Mouse (Mus musculus) stomach, embryonic 14.5 days (tissue): ENCODE measurements around the gene Pola2. TPM values are rescaled to one million over a fixed set of nuclear protein-coding genes. Genes with fewer than 3 reads are reported as not detected.

ENCODE experiments used
- ATAC-seq: fragments of 200-750 bp; cut with Nextera tagmentation; 2 replicates; pipeline ENCODE4 v1.8.0; 2017; ENCODE audit warnings: low read depth, moderate TSS enrichment; ENCODE audit not compliant: insufficient number of reproducible peaks, insufficient read depth, low FRiP score
- H3K27ac ChIP-seq: fragments of 300-500 bp; sonication (generic); 2 replicates; pipeline ENCODE4 v1.5.1; 2014; ENCODE audit warnings: mild to moderate bottlenecking, low read length, moderate library complexity, mixed read lengths
- H3K27me3 ChIP-seq: fragments of 300-500 bp; sonication (generic); 2 replicates; pipeline ENCODE4 v1.6.1; 2014; ENCODE audit warnings: low read length, control low read depth, mixed read lengths; ENCODE audit not compliant: control insufficient read depth, insufficient read depth
- H3K36me3 ChIP-seq: fragments of 300-500 bp; sonication (generic); 2 replicates; pipeline ENCODE4 v1.6.1; 2014; ENCODE audit warnings: mild to moderate bottlenecking, control low read depth, low read length, moderate library complexity, mixed read lengths; ENCODE audit not compliant: control insufficient read depth, insufficient read depth
- H3K4me1 ChIP-seq: fragments of 300-500 bp; sonication (generic); 2 replicates; pipeline ENCODE4 v1.6.1; 2014; ENCODE audit warnings: low read length, control low read depth, mixed read lengths; ENCODE audit not compliant: control insufficient read depth, insufficient read depth
- H3K4me2 ChIP-seq: fragments of 300-500 bp; sonication (generic); replicated peaks from 2 replicates; pipeline ENCODE4 v1.6.1; 2014; ENCODE audit warnings: low read depth, low read length, control low read depth
- H3K4me3 ChIP-seq: fragments of 300-500 bp; sonication (generic); 2 replicates; pipeline ENCODE4 v1.5.1; 2014; ENCODE audit warnings: low read depth, low read length, control low read depth
- H3K9ac ChIP-seq: fragments of 300-500 bp; sonication (generic); replicated peaks from 2 replicates; pipeline ENCODE4 v1.6.1; 2014; ENCODE audit warnings: low read depth, mild to moderate bottlenecking, control low read depth, low read length, moderate library complexity, mixed read lengths
- H3K9me3 ChIP-seq: fragments of 300-500 bp; sonication (generic); 2 replicates; pipeline ENCODE4 v1.6.1; 2016; ENCODE audit warnings: low read depth, low read length, control low read depth; ENCODE audit not compliant: control insufficient read depth
- WGBS: fragments of 180-500 bp; shearing (Covaris S2); extraction: QIAGEN DNeasy Blood & Tissue Kit; methylation state at CpG from one replicate; pipeline ENCODE4 v1.1.7; 2014; 5-methylcytosine and 5-hydroxymethylcytosine counted together
- polyA plus RNA-seq: library from polyadenylated mRNA; unstranded; fragments of >200 nt; fragmentation: Nextera tagmentation; extraction: Ambion mirVana; gene quantifications from 2 replicates; pipeline ENCODE4 v1.2.1, GENCODE M21; 2014

The Pola2 gene
- polyA plus RNA-seq, 1 experiment from 2014 or later = 73.2 TPM

- H3K9ac ChIP-seq = no peak overlapping the region
- H3K36me3 ChIP-seq = peaks cover 49% of the 10 kb centered on the region
- H3K27ac ChIP-seq = no peak overlapping the region
- H3K4me1 ChIP-seq = peaks cover 16% of the 10 kb centered on the region
- no peak for ATAC-seq
- H3K4me3 ChIP-seq = no peak overlapping the region
- no peak overlapping the region for H3K4me2 ChIP-seq
- 81% methylated on average over 3 of the region's 3 CpGs for WGBS
- no peaks in the 10 kb centered on the region for H3K27me3 ChIP-seq
- no peaks in the 10 kb centered on the region for H3K9me3 ChIP-seq
Observed at GRCm38 (mm10) chr19:5907275-5907674, 56.7 kb downstream of the Pola2 start.

- H3K4me3 ChIP-seq = peak within 1 kb of the TSS; percentile 58
- H3K4me1 ChIP-seq = peaks cover 4% of the 10 kb centered on the region; the same call in 1 of the 2 replicates
- no peaks in the 10 kb centered on the region for H3K27me3 ChIP-seq
- H3K9ac ChIP-seq = peak within 1 kb of the TSS; percentile 68
- H3K4me2 ChIP-seq = peak within 1 kb of the TSS; percentile 91
- H3K9me3 ChIP-seq = no peaks in the 10 kb centered on the region
- 3% methylated on average over 36 of the region's 36 CpGs for WGBS
- 0 out of 2 replicates have a peak within 1 kb of the TSS, but pooled peaks have one; percentile 48 for H3K27ac ChIP-seq
- ATAC-seq = peak; percentile 95
- peaks cover 22% of the 10 kb centered on the region for H3K36me3 ChIP-seq
Observed at GRCm38 (mm10) chr19:5894002-5894678, 69.9 kb downstream of the Pola2 start, which contains the start of gene Tigd3. TSS of gene Tigd3 (minus strand) at chr19:5894149.

- H3K4me3 ChIP-seq = peak overlapping the region; percentile 58
- ATAC-seq = no peak; the same call in none of the 2 replicates
- H3K4me2 ChIP-seq = peak overlapping the region; percentile 91
- no peaks in the 10 kb centered on the region for H3K27me3 ChIP-seq
- peak overlapping the region; percentile 68 for H3K9ac ChIP-seq
- peaks cover 19% of the 10 kb centered on the region for H3K36me3 ChIP-seq
- peaks cover 4% of the 10 kb centered on the region; the same call in 1 of the 2 replicates for H3K4me1 ChIP-seq
- H3K27ac ChIP-seq = 0 out of 2 replicates have a peak overlapping the region, but pooled peaks have one; percentile 48
- H3K9me3 ChIP-seq = no peaks in the 10 kb centered on the region
- WGBS = 8% methylated on average over 31 of the region's 31 CpGs
Observed at GRCm38 (mm10) chr19:5893282-5894001, 70.6 kb downstream of the Pola2 start.

GRCm38 (mm10) chr19:5892735-5893134 lies 71.3 kb downstream of the Pola2 start:
- Histone ChIP-seq H3K4me3 (peak overlapping the region; percentile 58; the same call in 1 of the 2 replicates), H3K27ac (no peak overlapping the region), H3K9me3 (no peaks in the 10 kb centered on the region), H3K36me3 (peaks cover 15% of the 10 kb centered on the region), H3K27me3 (no peaks in the 10 kb centered on the region), H3K9ac (no peak overlapping the region), H3K4me2 (peak overlapping the region; percentile 91), H3K4me1 (peaks cover 4% of the 10 kb centered on the region; the same call in 1 of the 2 replicates)
- 92% methylated on average over 13 of the region's 13 CpGs for WGBS
- ATAC-seq = no peak

- H3K9me3 ChIP-seq = no peaks in the 10 kb centered on the region
- no peaks in the 10 kb centered on the region for H3K27me3 ChIP-seq
- ATAC-seq = no peak
- H3K4me3 ChIP-seq = no peak overlapping the region
- H3K4me2 ChIP-seq = no peak overlapping the region
- WGBS = 91% methylated on average over 7 of the region's 7 CpGs
- H3K4me1 ChIP-seq = peaks cover 4% of the 10 kb centered on the region; the same call in 1 of the 2 replicates
- peaks cover 15% of the 10 kb centered on the region for H3K36me3 ChIP-seq
- H3K9ac ChIP-seq = no peak overlapping the region
- no peak overlapping the region for H3K27ac ChIP-seq
Observed at GRCm38 (mm10) chr19:5892262-5892661, 71.7 kb downstream of the Pola2 start.

GRCm38 (mm10) chr19:5891521-5892258 lies 72.3 kb downstream of the Pola2 start:
- no peak overlapping the region for H3K27ac ChIP-seq
- peaks cover 12% of the 10 kb centered on the region for H3K36me3 ChIP-seq
- H3K4me3 ChIP-seq = no peak overlapping the region
- peaks cover 4% of the 10 kb centered on the region; the same call in 1 of the 2 replicates for H3K4me1 ChIP-seq
- no peaks in the 10 kb centered on the region for H3K27me3 ChIP-seq
- ATAC-seq = no peak
- 91% methylated on average over 12 of the region's 12 CpGs for WGBS
- no peaks in the 10 kb centered on the region for H3K9me3 ChIP-seq
- H3K9ac ChIP-seq = no peak overlapping the region
- H3K4me2 ChIP-seq = no peak overlapping the region

Other genes with a start within 250 kb of the Pola2 start
- gene Ehbp1l1, start 237.9 kb downstream of the Pola2 start, polyA plus RNA-seq = 36.7 and 37.4 TPM in 2 replicates
- gene Fam89b, start 234.5 kb downstream of the Pola2 start, polyA plus RNA-seq = 92.4 and 98.4 TPM in 2 replicates
- gene Ltbp3, start 223.3 kb downstream of the Pola2 start, polyA plus RNA-seq = 33.8 and 35.2 TPM in 2 replicates
- 67.6 and 72.1 TPM in 2 replicates for gene Scyl1, start 192.8 kb downstream of the Pola2 start, polyA plus RNA-seq
- gene Frmd8, start 88.9 kb downstream of the Pola2 start, polyA plus RNA-seq = 18.3 and 18.6 TPM in 2 replicates
- 1.8 and 2.8 TPM in 2 replicates for gene Slc25a45, start 86.4 kb downstream of the Pola2 start, polyA plus RNA-seq
- 3.1 and 3.2 TPM in 2 replicates for gene Tigd3, start 70.1 kb downstream of the Pola2 start, polyA plus RNA-seq
- gene Dpf2, start 51.2 kb downstream of the Pola2 start, polyA plus RNA-seq = 132 and 148 TPM in 2 replicates
- 7.3 and 7.4 TPM in 2 replicates for gene Cdc42ep2, start 39.4 kb downstream of the Pola2 start, polyA plus RNA-seq
- gene Slc22a20, start 21.9 kb upstream of the Pola2 start, polyA plus RNA-seq = not detected in 2 replicates
- 16.1 and 16.6 TPM in 2 replicates for gene Capn1, start 51.7 kb upstream of the Pola2 start, polyA plus RNA-seq
- gene Syvn1, start 82.4 kb upstream of the Pola2 start, polyA plus RNA-seq = 24.8 and 27.5 TPM in 2 replicates
- gene Mrpl49, start 93.6 kb upstream of the Pola2 start, polyA plus RNA-seq = 75.5 and 77.4 TPM in 2 replicates
- 902 and 945 TPM in 2 replicates for gene Fau, start 93.6 kb upstream of the Pola2 start, polyA plus RNA-seq
- 27.6 and 30.8 TPM in 2 replicates for gene Znhit2, start 97.0 kb upstream of the Pola2 start, polyA plus RNA-seq
- gene Tm7sf2, start 104.2 kb upstream of the Pola2 start, polyA plus RNA-seq = 24.8 and 24.9 TPM in 2 replicates
- 60.1 and 66.7 TPM in 2 replicates for gene Vps51, start 113.0 kb upstream of the Pola2 start, polyA plus RNA-seq
- not detected in 2 replicates for gene Tmem262, start 115.8 kb upstream of the Pola2 start, polyA plus RNA-seq
- 1.0 and 2.1 TPM in 2 replicates for gene Gm28374, start 118.1 kb upstream of the Pola2 start, polyA plus RNA-seq
- gene Zfpl1, start 120.8 kb upstream of the Pola2 start, polyA plus RNA-seq = 77.7 and 81.6 TPM in 2 replicates
- 37.2 and 39.0 TPM in 2 replicates for gene Cdca5, start 120.8 kb upstream of the Pola2 start, polyA plus RNA-seq
- gene AC131692.1, start 130.2 kb upstream of the Pola2 start, polyA plus RNA-seq = 0.42 and 0.62 TPM in 2 replicates
- 0.54 and 0.64 TPM in 2 replicates for gene Naaladl1, start 141.6 kb upstream of the Pola2 start, polyA plus RNA-seq
- 45.4 and 47.9 TPM in 2 replicates for gene Sac3d1, start 154.4 kb upstream of the Pola2 start, polyA plus RNA-seq
- 27.6 and 30.6 TPM in 2 replicates for gene Snx15, start 164.1 kb upstream of the Pola2 start, polyA plus RNA-seq
- gene Batf2, start 176.8 kb upstream of the Pola2 start, polyA plus RNA-seq = 0.23 and 0.34 TPM in 2 replicates
- gene Arl2, start 177.3 kb upstream of the Pola2 start, polyA plus RNA-seq = 101 and 107 TPM in 2 replicates
- gene Majin, start 220.2 kb upstream of the Pola2 start, polyA plus RNA-seq = not detected in 2 replicates